Mouse (Mus musculus) cerebral cortex, adult 2 months (tissue): ENCODE data around the gene Tmem178.

Experiments used
- WGBS: fragments of 180-500 bp; shearing (Covaris S2); methylation state at CpG from one replicate; pipeline ENCODE4 v1.1.7; 2018; 5-methylcytosine and 5-hydroxymethylcytosine counted together

Gene Tmem178

GRCm38 (mm10) chr17:81047930-81048564 lies 103.6 kb downstream of the Tmem178 start:
- WGBS, result 89% methylated on average over 7 of the region's 7 CpGs
